Mouse (Mus musculus): ENCODE measurements around the gene Hcn4. TPM values are rescaled to one million over a fixed set of nuclear protein-coding genes. Genes with fewer than 3 reads are reported as not detected.
A peak's percentile ranks its signal among the peaks of the same experiment; 100 is the strongest.

Hcn4 gene
- total and polyA plus RNA-seq, 2 experiments: not detected

GRCm38 (mm10) chr9:58875439-58875838, 52.2 kb downstream of the Hcn4 start:
- TF ChIP-seq POLR2A (IDR thresholded peaks at IDR 0.05; ENCODE audit: extremely low read depth, insufficient read depth, low read length): no peak
- TF ChIP-seq CTCF (IDR thresholded peaks at IDR 0.05; ENCODE audit: low read depth, low read length): no peak
- H3K27me3 ChIP-seq (ENCODE audit: control insufficient read depth, insufficient read depth, low read length): no peaks in the 10 kb centered on the region
- 90% methylated on average over 6 of the region's 6 CpGs for WGBS
- peaks cover 8% of the 10 kb centered on the region; the same call in 1 of the 2 replicates for H3K36me3 ChIP-seq (ENCODE audit: control insufficient read depth, insufficient read depth, low read length)
- no peak for DNase-seq (ENCODE audit: extremely low read depth, low read depth, low spot score)
- no peak overlapping the region for H3K9ac ChIP-seq (ENCODE audit: low read depth, low read length)
- H3K4me3 ChIP-seq (ENCODE audit: insufficient read depth, low read depth, low read length): no peak overlapping the region
- no peak overlapping the region for H3K27ac ChIP-seq (replicated peaks; ENCODE audit: insufficient read depth, low read depth, low read length)
- no peaks in the 10 kb centered on the region for H3K79me2 ChIP-seq (ENCODE audit: control insufficient read depth, insufficient read depth, low read length)
- no peaks in the 10 kb centered on the region for H3K4me1 ChIP-seq (ENCODE audit: control insufficient read depth, insufficient read depth, low read length)

- WGBS: 94% methylated on average over 6 of the region's 6 CpGs
- H3K79me2 ChIP-seq (ENCODE audit: control insufficient read depth, insufficient read depth, low read length): no peaks in the 10 kb centered on the region
- H3K36me3 ChIP-seq (ENCODE audit: control insufficient read depth, insufficient read depth, low read length): peaks cover 13% of the 10 kb centered on the region; the same call in 1 of the 2 replicates
- H3K9ac ChIP-seq (ENCODE audit: low read depth, low read length): no peak overlapping the region
- H3K4me1 ChIP-seq (ENCODE audit: control insufficient read depth, insufficient read depth, low read length): no peaks in the 10 kb centered on the region
- no peak for DNase-seq (ENCODE audit: extremely low read depth, low read depth, low spot score)
- no peak overlapping the region for H3K4me3 ChIP-seq (ENCODE audit: insufficient read depth, low read depth, low read length)
- TF ChIP-seq POLR2A (IDR thresholded peaks at IDR 0.05; ENCODE audit: extremely low read depth, insufficient read depth, low read length) (no peak), CTCF (IDR thresholded peaks at IDR 0.05; ENCODE audit: low read depth, low read length) (no peak)
- H3K27ac ChIP-seq (replicated peaks; ENCODE audit: insufficient read depth, low read depth, low read length): no peak overlapping the region
- H3K27me3 ChIP-seq (ENCODE audit: control insufficient read depth, insufficient read depth, low read length): no peaks in the 10 kb centered on the region
Observed at GRCm38 (mm10) chr9:58876946-58877625, 53.9 kb downstream of the Hcn4 start.

GRCm38 (mm10) chr9:58879836-58880235, 56.6 kb downstream of the Hcn4 start:
- Histone ChIP-seq H3K27me3 (ENCODE audit: control insufficient read depth, insufficient read depth, low read length) (no peaks in the 10 kb centered on the region), H3K79me2 (ENCODE audit: control insufficient read depth, insufficient read depth, low read length) (no peaks in the 10 kb centered on the region), H3K36me3 (ENCODE audit: control insufficient read depth, insufficient read depth, low read length) (peaks cover 13% of the 10 kb centered on the region; the same call in 1 of the 2 replicates), H3K9ac (ENCODE audit: low read depth, low read length) (no peak overlapping the region), H3K27ac (replicated peaks; ENCODE audit: insufficient read depth, low read depth, low read length) (no peak overlapping the region), H3K4me1 (ENCODE audit: control insufficient read depth, insufficient read depth, low read length) (no peaks in the 10 kb centered on the region), H3K4me3 (ENCODE audit: insufficient read depth, low read depth, low read length) (no peak overlapping the region)
- DNase-seq (ENCODE audit: extremely low read depth, low read depth, low spot score): no peak
- TF ChIP-seq CTCF (IDR thresholded peaks at IDR 0.05; ENCODE audit: low read depth, low read length): no peak
- WGBS: 97% methylated on average over 1 of the region's 1 CpGs

GRCm38 (mm10) chr9:58882686-58883085, 59.5 kb downstream of the Hcn4 start:
- peak; percentile 31 for DNase-seq (ENCODE audit: extremely low read depth, low read depth, low spot score)
- Histone ChIP-seq H3K36me3 (ENCODE audit: control insufficient read depth, insufficient read depth, low read length) (peaks cover 20% of the 10 kb centered on the region; the same call in 1 of the 2 replicates), H3K9ac (ENCODE audit: low read depth, low read length) (no peak overlapping the region), H3K79me2 (ENCODE audit: control insufficient read depth, insufficient read depth, low read length) (no peaks in the 10 kb centered on the region), H3K27ac (replicated peaks; ENCODE audit: insufficient read depth, low read depth, low read length) (no peak overlapping the region), H3K27me3 (ENCODE audit: control insufficient read depth, insufficient read depth, low read length) (no peaks in the 10 kb centered on the region), H3K4me3 (ENCODE audit: insufficient read depth, low read depth, low read length) (no peak overlapping the region), H3K4me1 (ENCODE audit: control insufficient read depth, insufficient read depth, low read length) (no peaks in the 10 kb centered on the region)
- TF ChIP-seq POLR2A (IDR thresholded peaks at IDR 0.05; ENCODE audit: extremely low read depth, insufficient read depth, low read length) (no peak), CTCF (IDR thresholded peaks at IDR 0.05; ENCODE audit: low read depth, low read length) (no peak)
- WGBS: 13% methylated on average over 1 of the region's 1 CpGs

GRCm38 (mm10) chr9:58889782-58890448, 66.7 kb downstream of the Hcn4 start:
- 90% methylated on average over 12 of the region's 12 CpGs for WGBS
- DNase-seq (ENCODE audit: extremely low read depth, low read depth, low spot score): no peak
- Histone ChIP-seq H3K27ac (replicated peaks; ENCODE audit: insufficient read depth, low read depth, low read length) (no peak overlapping the region), H3K4me3 (ENCODE audit: insufficient read depth, low read depth, low read length) (no peak overlapping the region), H3K36me3 (ENCODE audit: control insufficient read depth, insufficient read depth, low read length) (peaks cover 36% of the 10 kb centered on the region), H3K9ac (ENCODE audit: low read depth, low read length) (no peak overlapping the region), H3K4me1 (ENCODE audit: control insufficient read depth, insufficient read depth, low read length) (no peaks in the 10 kb centered on the region), H3K79me2 (ENCODE audit: control insufficient read depth, insufficient read depth, low read length) (no peaks in the 10 kb centered on the region), H3K27me3 (ENCODE audit: control insufficient read depth, insufficient read depth, low read length) (no peaks in the 10 kb centered on the region)
- TF ChIP-seq POLR2A (IDR thresholded peaks at IDR 0.05; ENCODE audit: extremely low read depth, insufficient read depth, low read length) (no peak), CTCF (IDR thresholded peaks at IDR 0.05; ENCODE audit: low read depth, low read length) (no peak)

GRCm38 (mm10) chr9:58890893-58891292, 67.7 kb downstream of the Hcn4 start:
- WGBS: 91% methylated on average over 8 of the region's 8 CpGs
- Histone ChIP-seq H3K4me3 (ENCODE audit: insufficient read depth, low read depth, low read length) (no peak overlapping the region), H3K27ac (replicated peaks; ENCODE audit: insufficient read depth, low read depth, low read length) (no peak overlapping the region), H3K9ac (ENCODE audit: low read depth, low read length) (no peak overlapping the region), H3K79me2 (ENCODE audit: control insufficient read depth, insufficient read depth, low read length) (no peaks in the 10 kb centered on the region), H3K4me1 (ENCODE audit: control insufficient read depth, insufficient read depth, low read length) (no peaks in the 10 kb centered on the region), H3K36me3 (ENCODE audit: control insufficient read depth, insufficient read depth, low read length) (peaks cover 38% of the 10 kb centered on the region), H3K27me3 (ENCODE audit: control insufficient read depth, insufficient read depth, low read length) (no peaks in the 10 kb centered on the region)
- TF ChIP-seq CTCF (IDR thresholded peaks at IDR 0.05; ENCODE audit: low read depth, low read length) (no peak), POLR2A (IDR thresholded peaks at IDR 0.05; ENCODE audit: extremely low read depth, insufficient read depth, low read length) (no peak)
- no peak for DNase-seq (ENCODE audit: extremely low read depth, low read depth, low spot score)
